Mouse (Mus musculus): ENCODE data around the gene Ube2l3.
"Not testable (repeated sequence)": the region's sequence is repeated elsewhere in the genome, so short reads cannot be mapped to it uniquely, and the experiment has no call there.

The Ube2l3 gene

DNA sequence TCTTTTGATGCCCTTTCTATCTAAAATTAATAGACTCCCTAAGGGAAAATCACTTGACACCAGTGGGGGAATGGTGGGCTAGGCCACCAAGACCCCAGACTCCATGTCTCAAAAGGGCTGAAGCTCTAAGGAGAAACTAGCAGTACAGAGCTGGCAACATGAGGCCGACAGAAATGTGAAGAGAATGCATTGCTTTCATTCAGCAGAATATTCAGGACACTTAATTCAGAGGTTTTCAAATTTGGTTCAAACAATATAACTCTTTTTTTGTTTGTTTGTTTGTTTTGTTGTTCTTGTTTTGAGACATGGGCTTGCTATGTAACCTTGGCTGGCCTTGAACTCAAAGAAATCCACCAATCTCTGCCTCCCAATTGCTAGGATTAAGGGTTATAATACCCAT is at the start of gene Ube2l3:
Gene Ube2l3 (minus strand): TSS at position 101 of the 400 bp plus-strand sequence.
- DNase-seq (ENCODE audit: low spot score in 2 of 2): no peak

DNA sequence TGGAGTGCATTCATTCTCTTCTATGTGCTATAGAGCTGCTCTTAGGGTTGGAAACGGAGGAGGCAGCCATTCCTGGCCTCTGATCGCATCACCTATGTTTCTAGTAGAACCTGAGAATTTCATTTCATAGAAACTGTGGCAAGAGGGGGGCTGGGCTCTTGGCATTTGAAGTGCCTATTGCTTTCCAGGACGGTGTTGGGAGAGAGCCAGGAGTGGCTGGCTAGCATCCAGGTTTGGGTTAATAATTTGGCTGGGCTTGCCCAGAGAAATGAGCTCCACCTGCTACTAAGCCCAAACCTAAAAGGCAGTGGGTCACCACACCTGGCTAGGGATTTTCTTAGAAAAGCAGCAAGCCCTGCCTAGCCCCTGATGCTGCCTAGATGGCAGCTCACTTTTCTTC is 49.1 kb upstream of the Ube2l3 start:
- no peak for DNase-seq (ENCODE audit: low spot score in 2 of 2)

DNA sequence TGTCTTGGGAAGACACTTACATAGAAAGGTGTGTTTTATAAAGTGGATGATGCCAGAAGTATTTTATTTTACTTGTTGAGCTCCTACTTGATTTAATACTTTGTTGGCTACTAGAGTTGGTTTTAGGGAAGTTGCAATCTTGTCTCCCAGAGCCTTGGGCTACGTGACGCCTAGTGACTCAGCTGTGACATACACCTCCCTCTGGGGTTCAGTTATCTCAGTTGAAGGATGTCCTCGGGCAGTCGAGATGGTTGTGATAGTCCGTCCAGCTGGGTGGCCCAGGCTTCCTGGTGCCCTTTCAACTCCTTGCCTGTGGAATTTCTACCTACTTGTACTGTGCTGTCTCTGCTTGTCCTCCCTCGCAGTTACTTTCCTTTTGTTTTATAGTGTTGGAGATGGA is 46.7 kb upstream of the Ube2l3 start:
- DNase-seq (ENCODE audit: low spot score in 2 of 2): no peak

DNA sequence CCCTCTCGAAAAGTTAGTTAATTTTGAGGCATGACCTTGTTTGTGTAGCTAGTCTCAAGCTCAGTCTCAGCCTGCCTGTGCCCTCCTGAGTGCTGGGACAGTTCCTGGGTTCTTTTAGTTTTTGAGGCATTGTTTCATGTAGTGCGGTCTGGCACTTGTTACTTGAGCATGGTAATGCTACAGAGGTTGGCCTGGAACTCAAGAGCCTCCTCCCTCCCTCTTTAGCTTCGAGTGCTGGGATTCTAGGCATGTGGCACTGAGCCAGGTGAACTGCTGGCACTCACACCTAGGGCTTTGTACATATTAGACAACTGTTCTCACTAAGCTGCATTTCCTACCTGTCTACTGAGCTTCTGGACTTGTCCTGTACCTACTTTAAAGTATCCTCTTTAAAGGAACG is 45.3 kb upstream of the Ube2l3 start:
- DNase-seq (ENCODE audit: low spot score in 2 of 2): no peak

DNA sequence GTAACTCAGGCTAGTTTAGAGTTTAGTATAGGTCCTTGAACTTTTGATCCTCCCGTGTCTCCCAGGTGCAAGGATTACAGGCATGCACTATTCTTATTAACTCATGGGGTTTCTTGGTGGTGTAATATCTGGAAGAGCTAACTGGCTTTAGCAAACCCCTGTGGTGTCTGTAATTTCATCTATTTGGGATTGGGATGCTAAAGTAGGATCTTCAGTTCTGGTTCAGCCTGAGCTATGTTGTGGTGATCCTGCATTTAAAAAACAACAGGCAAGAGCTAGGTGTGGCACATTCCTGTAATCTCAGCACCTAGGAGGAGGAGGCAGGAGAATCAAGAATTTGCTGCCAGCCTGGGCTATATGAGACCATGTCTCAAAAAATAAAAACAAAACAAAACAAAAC is 42.5 kb upstream of the Ube2l3 start:
- no peak for DNase-seq (ENCODE audit: low spot score in 2 of 2)

DNA sequence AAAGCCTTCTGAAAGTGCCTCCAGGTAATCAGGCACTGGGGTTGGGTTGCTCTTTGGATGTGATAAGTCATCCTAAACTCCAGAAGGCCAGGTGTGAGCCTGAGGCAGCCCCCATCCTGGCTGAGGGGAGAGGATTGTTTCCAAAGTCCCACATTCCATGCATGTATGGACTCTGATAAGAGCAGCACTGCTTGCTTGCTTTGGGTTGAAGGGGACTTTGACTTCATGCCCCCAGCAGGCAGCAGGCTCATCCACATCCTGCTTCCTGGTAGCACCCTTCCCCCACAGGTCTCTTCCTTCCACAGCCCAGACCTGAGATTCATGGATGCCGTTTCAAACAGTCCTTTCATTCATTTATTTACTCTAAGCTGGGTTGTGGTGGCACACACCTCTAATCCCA is 41.3 kb upstream of the Ube2l3 start:
- DNase-seq (ENCODE audit: low spot score in 2 of 2): no peak

DNA sequence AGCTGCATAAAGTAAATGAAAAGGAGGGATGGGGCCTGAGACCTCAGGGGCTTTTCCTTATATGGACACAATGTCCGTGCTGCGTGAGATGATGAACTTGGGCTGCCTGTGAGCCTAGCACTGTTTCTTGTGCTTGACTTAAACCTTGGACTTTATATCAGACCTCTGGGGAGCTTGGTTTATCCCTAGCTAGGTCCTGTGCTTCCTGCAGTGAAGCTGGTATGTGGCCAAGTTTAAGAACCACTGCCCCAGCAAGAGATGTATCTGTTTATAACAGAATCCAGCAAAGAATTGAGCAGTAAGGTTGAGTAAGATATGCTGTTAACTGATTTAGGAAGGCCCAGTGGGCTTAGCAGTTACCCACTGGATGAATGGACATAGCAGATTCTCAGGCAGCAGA is 37.0 kb upstream of the Ube2l3 start:
- DNase-seq (ENCODE audit: low spot score in 2 of 2): no peak

DNA sequence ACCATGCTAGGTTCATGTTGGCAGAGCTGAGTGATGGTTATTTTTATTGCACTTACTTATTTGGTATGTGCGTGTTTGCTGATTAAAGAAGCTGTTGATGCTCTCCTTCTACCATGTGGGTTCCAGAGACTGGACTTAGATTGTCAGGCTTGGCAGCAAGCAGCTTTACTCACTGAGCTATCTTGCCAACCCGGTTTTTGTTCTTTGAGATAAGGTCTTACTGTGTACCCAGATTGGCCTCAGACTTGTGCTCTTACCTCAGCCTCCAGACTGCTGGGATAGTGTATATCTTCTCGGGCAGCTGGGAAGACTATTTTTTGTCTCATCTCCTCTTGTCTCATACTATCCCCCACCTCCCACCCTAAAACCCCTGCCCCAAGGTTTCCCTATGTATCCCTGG is 35.2 kb upstream of the Ube2l3 start:
- DNase-seq (ENCODE audit: low spot score in 2 of 2): no peak

DNA sequence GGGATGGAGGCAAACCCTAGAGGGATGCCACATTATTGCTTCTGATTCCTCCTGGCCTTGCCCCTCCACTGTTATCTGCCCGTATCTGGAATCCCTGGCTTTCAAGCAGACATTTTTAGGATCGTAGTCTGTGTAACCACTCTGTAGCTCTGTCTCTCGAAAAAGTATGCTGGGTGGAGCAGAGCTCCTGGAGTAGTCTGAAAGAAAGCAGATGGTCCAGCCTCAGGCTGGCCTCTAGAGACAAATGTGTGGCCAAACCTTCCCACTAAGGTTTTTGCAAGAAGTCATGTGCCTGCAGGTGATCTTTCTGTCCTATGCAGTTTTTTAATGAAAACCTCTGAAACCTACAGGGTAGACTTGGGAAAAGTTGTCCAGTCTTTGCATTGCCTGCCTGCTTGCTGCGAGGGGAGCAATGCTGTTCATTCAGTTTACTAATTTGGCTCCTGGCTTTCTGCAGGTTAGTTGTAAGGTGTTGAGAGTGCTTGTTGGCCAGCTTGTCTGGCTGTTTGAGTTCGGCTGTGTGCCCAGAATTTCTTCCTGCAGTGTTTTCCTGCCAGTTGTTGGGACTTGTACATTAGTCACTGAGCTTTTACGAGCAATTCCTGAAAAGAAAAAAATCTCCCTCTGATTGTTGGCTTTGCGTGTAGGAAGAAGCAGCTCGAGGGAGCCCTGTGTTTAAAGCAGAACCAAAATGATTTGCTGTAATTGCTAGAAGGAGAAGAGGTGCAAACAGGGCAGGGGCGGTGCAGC is 32.6 kb upstream of the Ube2l3 start:
- DNase-seq (ENCODE audit: low spot score in 2 of 2): no peak

DNA sequence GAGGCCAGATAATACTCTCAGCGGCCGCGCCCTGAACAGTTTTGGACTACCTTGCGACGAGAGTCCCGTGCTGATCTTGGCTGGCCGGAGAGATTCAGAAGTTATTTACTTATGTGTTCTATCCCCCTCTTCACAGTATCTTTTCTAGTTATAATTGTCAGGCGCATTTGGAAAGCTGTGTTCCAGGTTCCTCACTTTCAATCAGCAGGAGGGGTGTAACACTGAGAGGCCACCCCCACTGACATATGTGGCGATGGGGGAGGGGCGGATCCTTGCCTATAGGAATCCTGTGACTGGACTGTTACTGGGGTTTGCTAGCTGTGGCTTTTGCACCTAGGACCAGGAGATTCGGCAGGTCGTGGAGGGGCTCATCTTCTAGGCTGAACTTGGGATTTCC is 32.0 kb upstream of the Ube2l3 start:
- DNase-seq (ENCODE audit: low spot score in 2 of 2): no peak

DNA sequence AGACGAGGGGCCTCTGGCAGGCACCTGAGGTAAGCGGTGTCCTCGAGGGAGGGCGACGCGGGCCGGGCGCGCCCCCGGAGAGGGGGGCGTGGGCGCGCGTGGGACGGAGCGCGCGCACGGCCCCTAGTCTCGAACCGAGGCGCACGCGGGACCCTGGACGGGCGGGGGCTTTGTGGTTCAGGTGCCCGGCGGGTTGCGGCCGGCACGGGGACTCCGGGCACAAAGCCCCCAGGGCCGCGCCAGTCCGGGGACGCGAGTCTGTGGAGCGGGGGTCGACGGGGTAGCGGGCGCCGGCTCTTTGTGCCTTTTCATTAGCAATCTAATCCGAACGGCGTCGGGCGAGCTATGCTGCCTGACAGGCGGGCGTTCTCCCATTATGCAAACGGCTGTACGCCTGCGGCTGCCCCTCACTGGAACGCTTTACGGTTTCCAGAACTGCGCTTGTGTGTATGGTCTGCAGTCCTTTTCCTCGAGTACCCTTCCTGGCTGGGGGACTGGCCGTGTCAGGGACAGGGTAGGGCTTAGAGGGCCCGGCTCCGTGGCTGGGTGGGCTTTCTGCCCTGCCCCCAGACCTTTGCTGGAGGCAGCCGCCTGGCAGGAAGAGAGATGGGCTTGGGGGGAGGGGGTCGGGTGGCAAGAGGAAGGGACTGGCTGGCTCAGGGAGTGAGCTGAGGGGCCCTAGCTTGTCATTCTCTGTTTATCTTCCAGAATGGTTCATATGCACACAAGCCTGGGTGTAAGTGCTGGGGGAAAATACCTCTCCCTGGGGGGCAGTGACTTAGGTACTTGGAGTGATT is 31.5 kb upstream of the Ube2l3 start:
- peak; percentile 28 to 45 for DNase-seq (ENCODE audit: low spot score in 2 of 2)

DNA sequence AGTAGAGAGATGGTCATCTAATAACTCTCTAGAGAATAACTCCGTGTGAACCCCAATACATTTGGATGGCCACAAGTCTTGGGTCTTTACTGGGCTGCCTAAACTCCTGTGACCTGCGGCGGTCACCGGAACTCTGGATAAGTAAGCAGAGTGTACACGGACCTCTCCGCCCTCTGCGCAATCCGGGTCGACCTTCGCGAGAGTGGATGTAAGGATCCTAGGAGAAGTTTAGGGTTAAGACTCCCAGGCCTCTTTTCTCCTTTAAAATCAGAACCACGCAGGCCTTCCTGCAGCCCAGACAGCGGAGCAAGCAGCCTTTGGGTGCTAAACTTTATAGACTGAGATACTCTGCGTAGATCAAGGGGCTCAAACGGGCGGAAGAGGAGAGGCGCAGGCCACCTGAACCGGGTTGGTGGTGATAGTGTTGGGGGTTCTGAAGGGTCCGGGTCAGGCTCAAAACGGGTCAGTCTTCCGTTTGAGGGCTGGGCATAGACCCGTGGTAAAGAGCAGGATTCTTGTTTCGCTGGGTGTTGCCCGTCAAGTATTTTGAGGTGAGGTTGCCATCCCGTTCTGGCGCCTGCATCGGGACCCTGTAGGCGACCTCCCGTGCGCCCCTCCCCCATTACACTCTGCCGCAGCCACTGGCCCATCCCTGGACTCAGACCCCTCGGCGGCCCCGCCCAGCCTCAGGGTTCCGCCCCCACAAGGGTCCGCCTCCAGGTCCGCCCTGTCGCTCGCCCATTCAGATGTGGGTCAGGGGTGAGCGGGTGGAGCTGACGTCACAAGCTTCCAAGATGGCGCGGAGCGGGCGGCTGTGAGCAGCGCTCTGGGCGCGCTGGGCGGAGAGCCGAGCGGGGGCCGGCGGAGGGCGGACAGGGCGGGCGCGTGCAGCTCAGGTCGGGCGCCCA is 30.6 kb upstream of the Ube2l3 start, which contains the start of gene Hic2:
Gene Hic2 (plus strand): TSS at position 779 of the 908 bp plus-strand sequence.
- DNase-seq (ENCODE audit: low spot score in 2 of 2): peak; percentile 58 to 87

DNA sequence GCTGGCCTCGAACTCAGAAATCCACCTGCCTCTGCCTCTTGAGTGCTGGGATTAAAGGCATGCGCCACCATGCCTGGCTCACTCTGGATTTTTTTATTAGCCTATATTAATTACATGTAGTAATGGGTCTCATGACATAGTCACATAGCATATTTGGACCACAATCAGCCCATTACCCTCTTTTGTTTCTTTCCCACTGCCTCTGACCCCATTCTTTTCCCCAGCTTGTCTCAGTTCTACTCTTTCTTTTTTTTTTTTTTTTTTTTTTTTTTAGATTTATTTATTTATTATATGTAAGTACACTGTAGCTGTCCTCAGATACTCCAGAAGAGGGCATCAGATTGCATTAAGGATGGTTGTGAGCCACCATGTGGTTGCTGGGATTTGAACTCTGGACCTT is 29.1 kb upstream of the Ube2l3 start:
- DNase-seq (ENCODE audit: low spot score in 2 of 2): not testable (repeated sequence)

DNA sequence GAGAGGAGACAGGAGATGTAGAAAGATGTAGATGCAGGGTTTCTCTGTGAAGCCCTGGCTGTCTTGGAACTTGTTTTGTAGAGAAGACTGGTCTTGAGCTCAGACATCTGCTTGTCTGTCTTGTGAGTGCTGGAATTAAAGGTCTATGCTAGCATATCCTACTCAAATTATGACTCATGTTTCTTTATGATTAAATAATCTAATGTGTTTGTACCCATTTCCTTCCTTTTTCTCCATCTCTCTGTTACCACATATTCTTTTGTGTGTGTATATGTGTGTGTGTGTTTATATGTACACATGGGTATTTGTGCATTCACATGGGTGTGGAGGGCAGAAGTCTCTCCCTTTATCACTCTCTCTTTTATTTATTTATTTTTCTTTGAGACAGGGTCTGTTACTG is 24.0 kb upstream of the Ube2l3 start:
- DNase-seq (ENCODE audit: low spot score in 2 of 2): no peak

DNA sequence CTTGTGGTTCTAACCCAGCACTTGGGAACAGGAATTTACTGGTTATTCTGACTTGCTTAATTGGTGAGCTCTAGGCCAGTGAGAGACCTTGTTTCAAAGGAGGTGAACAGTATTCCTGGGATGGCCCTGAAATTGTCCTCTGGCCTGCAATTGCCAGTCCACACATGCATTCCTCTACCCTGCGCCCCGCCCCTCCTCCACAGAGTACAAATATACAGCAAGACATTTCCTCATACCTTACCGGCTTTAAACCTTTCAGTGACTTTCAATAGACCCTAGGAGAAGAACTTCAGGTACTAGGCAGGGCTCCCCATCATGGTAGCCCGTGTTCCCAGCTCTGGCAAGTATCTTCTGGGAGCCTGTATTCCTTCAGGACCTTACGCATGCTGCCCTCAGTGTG is 23.1 kb upstream of the Ube2l3 start:
- no peak for DNase-seq (ENCODE audit: low spot score in 2 of 2)

DNA sequence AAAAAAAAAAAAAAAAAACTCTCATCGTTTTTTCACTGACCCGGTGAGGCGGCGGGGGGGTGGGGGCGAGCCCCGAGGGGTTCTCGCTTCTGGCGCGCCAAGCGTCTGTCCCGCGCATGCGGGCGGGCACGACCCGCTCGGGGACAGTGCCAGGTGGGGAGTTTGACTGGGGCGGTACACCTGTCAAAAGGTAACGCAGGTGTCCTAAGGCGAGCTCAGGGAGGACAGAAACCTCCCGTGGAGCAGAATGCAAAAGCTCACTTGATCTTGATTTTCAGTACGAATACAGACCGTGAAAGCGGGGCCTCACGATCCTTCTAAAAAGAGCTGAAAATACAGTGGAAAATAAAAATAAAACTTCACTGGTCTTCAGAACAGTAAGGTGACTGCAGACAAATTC is 19.7 kb upstream of the Ube2l3 start:
- peak; percentile 94 to 99 for DNase-seq (ENCODE audit: low spot score in 2 of 2)

DNA sequence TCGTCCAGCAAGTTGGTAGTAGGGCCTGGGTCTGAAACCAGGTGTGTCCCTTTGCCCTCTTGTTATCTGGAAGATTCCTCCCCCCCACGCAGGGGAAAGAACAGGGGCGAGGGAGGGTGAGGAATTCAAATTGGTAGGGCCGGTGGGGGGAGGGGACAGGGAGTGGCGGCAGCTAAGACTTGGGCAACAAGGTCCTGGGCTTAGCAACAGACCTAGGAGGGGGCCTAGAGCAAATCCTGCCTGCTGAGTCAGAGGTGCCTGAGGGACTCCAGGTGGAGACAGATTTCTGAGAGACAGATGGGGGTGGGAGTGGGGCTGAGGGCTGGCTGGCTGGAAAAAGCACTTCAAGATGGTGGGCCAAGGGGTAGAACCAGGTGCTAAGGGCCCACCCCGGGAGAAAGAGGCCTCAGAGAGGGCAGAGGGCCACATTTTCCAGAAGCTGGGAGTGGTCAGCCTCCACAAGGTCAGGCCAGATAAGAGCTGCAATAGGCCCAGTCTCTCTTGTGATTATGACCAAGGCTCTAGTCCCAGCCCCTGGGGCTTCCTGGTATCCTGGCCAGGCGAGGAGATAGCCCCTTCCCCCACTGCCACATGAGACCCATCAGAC is 17.8 kb upstream of the Ube2l3 start:
- no peak for DNase-seq (ENCODE audit: low spot score in 2 of 2)

DNA sequence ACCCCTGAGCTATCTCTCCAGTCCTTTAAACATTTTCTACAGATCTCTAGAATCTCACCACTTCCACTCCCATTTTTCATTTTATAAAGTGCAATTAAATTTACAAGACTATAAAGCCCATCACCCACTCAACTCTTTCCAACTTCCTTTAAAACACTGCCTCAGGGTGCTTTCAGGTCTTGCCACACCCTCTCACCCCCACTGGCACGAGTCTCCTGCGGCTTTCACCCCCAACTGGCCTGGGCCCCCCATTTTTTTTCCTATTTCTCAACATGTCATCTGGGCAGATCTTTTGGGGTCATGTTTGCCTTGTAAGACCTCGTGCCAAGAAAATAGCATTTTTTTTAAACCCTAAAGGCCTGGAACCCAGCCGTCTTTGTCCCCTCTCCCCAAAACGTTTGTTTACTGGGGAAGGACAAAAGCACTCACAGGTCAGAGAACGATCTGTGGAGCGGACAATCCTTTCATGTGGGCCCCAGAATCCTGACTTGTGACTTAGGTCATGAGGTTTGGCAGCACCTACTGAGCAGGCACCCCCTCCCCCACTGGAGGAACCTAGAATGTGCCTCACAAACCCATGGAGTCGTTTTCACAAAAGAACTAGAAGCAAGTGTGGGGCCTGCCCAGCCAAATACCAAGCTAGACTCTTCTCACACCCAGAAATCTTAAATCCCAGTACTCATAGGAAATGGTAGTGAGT is 14.6 kb upstream of the Ube2l3 start:
- DNase-seq (ENCODE audit: low spot score in 2 of 2): no peak

DNA sequence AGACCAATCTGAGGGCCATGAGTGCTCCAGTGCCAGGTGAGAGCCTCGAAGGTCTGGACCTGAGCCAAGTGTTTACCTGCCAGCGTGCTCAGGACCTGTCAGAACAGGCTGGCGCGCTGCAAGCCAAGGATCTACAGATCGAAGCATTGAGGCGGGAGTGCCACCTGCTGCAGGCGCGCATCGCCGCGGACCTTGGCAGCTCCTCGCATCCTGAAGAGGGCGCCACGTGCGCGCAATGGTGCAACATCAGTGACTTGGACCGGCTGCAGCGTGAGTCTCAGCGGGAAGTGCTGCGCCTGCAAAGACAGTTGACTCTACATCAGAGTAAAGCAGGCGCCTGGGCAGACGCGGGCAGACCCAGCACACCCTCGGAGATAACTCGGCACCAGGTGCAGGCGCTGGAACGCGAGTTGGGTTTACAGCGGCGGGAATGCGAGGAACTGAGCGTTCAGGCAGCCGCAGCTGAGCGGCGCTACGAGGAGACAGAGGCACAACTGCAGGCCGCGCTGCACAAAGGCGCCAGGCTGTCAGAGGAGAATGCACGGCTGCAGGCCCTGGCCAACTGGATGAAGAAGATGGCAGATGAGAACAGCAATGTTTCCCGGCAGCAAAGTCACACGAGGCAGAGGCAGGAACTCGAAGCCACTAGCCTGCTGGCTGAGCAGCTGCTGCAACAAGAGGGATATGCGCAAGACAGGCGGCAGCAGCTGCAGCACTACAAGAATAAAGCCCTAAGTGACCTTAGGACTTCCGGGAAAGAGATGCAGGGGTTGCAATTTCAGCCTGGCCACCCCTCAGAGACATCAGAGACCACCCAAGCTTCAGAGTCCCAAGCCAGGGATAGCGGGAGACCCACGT is 7.8 kb upstream of the Ube2l3 start:
- DNase-seq (ENCODE audit: low spot score in 2 of 2): peak; percentile 81 to 92

DNA sequence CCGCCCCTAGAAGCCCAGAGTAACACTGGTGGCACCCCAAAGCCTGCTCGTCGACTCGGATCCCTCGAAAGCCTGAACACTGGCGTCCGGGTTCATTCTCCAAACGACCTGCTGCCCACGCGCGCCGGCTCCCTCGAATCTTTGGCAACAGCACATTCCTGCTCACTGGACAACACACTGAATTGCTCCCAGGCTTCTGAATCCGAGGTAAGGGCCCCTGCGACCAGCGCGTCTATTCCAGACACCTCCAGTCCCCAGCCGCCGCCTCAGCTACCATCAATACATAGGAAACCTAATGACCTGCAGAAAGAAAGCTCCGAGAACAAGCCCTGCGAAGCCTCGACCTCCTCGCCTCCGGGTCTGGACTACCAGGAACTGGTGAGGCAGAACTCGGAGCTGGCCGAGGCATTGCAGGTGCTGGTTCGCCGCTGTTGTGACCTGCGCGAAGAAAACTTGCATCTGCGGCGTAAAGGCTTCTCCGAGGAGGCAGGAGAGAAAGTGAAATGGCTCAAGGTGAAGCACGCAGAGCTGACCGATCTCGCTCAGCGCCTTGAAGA is 7.0 kb upstream of the Ube2l3 start:
- peak; percentile 52 to 54 for DNase-seq (ENCODE audit: low spot score in 2 of 2)

All from spleen, postnatal 10 days (tissue).